Mouse (Mus musculus) left cerebral cortex, adult 8-10 months (tissue): ENCODE data around the gene Snx11. TPM values are rescaled to one million over a fixed set of nuclear protein-coding genes. Genes with fewer than 3 reads are reported as not detected.
"Not testable (repeated sequence)": the region's sequence is repeated elsewhere in the genome, so short reads cannot be mapped to it uniquely, and the experiment has no call there.

Experiments
- DNase-seq, 2 experiments: peaks; one replicate each; pipeline ENCODE4 v3.0.0; 2022; ENCODE audit warnings: low spot score in 2 of 2
- total RNA-seq, 4 experiments: library from RNA; stranded (reverse); gene quantifications; 2 replicates each; pipeline ENCODE4 v1.2.4; 2022

The Snx11 gene
- 10 to 100 TPM; 38.4 to 49.2 (median 44.4) TPM for total RNA-seq

DNA sequence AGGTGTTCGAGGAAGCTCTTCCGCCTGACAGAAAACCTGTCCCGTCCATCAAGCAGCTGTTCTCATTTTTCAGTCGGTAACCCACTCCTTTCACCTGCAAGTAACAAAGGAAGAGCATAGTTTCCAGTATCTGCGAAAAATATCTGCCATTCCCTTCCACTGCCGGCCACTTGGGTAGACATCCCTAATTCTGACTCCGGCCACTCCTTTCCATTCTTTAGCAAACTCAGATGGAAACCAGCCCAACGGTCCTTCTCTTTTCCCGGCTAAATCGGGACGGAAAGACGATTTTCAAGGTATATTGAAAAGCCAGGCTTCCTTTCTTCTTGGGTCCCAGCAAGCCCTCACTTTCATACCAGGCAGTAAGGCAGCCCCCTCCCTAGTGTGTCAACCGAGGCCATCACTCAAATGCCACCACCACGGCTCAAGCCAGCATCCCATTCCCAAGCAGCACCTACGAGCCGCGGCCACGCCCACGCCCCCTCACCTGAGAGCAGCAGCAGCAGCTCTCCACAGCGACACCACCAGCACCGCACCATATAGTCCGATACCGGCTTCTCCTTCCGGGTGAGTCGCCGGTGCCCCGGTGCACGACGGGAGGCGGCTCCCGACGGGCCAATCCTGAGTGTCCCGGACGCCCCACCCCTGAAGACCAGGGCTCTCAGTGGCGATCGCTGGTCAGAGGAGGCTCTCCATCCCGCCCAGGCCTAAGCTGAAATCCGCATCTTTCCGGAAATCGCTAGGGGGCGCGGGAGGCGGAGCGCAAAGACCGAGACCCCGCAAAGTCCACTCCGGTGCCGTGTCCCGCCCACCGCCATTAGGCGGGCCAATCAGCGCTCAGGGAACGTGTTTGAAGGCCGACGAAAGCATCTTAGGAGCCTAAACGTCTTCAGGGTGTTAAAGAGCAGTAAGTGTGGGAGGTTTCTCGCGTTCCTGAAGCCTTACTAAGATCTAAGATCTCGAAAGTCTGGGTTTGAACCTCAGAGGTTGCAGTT is at the start of gene Snx11:
Gene Snx11, minus strand, starts transcription at position 592 of the 995 bp plus-strand sequence.
- DNase-seq = peak; percentile 98 to 99

DNA sequence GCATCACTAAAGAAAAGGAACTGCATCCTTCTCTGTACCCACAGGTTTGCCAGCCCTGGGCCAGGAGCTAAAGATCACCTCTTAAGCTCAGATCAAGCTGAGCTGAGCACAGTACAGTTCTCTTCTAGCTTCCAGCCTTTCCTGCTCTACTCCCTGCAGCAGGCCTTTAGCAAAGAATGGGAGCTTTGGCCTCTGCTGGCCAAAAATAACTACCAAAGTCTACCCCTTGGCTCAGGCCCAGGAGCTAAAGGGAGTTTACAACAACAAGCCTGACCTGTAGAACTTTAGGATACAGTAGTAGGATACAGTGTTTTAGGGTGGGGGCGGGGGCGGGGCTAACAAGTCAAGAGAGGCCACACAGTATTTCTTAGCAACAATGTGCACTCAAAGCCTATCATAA is 49.1 kb upstream of the Snx11 start:
- no peak for DNase-seq

DNA sequence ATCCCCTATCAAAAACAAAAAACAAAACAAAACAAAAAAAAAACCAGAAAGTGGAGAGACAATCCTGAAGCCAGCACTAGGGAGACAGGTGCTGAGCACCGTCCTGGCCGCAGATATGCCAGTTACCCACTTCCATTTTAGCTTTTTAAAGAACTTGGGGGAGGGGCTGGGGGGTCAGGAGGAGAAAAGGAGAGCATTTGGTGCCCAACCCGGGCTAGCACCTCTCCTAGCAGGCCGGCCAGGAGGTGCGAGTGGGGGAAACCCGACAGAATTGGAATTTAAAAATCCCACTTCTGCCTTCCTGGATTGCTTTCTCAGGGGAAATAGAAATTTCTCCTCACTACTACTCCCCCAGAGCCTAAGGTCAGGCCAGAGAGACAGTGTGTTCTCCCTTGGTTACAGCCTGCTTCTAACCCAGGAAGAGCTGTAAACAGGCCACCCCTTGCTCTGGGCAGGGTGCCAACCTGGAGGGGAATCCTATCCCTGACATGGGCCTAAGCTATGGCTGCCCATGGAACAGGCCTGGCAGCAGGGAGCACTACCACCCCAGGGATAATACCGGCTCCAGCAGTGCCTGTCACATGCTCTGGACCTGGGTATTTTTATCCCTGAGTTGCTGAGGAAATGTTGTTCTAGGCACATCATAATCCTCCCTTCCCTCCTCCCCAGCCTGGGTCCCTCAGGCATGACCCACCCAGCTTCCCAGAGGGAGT is 47.6 kb upstream of the Snx11 start:
- peak in 1 of 2 experiments; percentile 58 for DNase-seq

DNA sequence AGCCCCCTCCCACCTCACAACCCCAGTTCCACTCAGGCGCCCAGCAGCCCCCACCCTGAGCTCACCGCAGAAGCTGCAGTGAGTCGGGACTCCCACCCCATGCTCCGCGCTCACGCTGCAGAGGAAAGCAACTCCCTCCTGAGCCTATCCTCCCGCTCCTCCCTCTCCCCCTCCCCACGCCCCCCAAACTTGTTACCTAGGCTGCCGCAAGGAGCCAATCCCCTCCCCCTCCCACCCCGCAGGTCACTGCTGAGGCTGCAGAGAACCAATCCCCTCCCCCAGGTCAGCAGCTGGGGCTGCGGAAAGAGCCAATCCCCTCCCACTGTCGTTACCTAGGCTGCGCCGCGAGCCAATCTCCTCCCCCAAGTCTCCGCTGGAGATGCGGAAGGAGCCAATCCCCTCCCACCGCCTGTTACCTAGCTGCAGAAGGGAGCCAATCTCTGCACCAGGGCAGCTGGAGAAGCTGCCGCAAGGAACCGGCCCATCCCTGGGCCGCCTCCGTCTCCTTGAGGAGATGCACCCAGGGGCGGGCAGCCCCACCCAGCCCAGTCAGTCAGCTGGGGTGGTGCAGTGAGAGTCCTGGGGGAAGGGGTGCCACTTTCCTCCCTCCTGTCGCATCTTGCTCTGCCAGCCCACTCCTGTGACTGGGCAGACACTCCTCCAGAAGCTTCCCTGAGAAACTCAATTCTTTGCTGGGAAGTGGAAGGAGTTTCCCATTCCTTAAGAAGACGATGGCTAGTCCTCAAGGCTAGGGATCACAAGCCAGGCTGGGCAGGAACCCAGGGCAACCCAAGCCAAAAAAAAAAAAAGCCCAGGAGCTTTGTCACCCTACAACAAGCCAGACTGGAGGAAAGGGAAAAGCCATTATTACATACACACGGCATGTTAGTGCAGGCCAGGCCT is 46.8 kb upstream of the Snx11 start:
- DNase-seq = peak; percentile 65 to 96

DNA sequence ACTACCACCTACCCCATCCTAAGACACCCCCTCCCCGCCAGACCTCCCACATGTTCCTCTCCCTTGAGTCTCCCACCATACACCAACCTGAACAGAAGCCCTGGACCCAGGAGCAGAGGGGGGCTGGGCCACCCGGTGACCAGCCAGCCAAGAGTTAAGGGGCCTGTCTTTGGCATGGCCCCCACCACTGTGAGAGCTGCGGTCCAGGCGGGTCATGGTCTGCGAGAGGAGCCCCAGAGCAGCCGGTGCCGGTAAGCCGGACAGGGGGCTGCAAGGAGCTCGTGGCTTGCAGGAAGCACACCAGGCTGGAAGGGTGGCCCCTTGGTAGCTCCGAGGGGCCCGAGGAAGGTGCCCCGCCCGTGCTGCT is 46.1 kb upstream of the Snx11 start:
- no peak for DNase-seq

DNA sequence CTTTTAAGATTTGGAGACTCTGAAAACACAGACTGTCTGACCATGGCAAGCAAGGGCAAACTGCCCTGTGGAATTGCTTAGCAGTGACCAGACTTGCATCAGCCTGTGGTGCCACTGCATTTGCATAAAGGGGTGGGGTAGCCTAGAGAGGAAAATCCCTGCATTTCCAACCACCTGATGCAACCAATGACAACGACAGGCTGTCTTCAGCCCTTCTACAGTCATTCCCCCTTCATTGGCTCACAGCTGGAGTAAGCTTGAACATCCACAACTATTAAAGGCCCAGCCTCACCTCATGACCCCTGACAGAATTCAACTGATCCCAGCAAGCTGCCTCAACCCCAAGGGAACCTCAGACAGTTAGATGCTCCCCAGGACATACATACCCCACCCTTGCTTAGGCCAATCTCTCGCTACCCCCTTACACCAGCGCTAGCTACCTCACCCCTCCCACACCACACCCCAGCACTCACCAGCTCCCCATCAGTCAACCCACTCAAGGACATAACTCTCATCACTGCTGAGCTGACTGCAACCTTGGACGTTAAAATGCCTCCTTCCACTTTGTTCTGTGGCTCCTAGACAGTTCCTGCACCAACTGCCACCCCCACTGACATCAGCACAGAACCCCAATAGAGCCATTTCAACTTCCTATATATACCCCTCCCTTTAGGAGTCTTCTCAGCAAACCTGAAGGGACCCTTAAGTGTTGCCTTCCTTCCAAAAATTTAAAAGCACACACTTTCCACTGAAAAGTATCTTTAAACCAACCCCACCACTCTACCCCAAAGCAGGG is 45.5 kb upstream of the Snx11 start:
- DNase-seq = no peak

DNA sequence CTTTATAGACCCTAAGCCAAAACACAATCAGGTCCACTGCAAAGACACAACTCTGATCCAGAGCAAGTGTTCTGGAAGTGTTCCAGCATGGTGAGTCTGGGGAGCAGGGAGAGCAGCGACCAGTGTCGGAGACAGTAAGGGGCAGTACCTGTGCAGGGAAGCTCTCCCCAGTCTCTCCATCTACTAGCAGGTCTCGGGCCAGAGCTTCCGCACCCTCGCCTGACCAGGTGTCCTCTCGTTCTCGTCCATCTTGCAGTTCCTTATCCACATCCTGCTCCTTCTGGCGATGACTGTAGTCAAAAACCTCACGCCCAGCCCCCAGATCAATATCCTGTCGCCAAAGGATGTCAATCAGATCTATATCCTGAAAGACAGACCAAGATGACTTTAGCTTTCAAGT is 44.6 kb upstream of the Snx11 start:
- no peak for DNase-seq

DNA sequence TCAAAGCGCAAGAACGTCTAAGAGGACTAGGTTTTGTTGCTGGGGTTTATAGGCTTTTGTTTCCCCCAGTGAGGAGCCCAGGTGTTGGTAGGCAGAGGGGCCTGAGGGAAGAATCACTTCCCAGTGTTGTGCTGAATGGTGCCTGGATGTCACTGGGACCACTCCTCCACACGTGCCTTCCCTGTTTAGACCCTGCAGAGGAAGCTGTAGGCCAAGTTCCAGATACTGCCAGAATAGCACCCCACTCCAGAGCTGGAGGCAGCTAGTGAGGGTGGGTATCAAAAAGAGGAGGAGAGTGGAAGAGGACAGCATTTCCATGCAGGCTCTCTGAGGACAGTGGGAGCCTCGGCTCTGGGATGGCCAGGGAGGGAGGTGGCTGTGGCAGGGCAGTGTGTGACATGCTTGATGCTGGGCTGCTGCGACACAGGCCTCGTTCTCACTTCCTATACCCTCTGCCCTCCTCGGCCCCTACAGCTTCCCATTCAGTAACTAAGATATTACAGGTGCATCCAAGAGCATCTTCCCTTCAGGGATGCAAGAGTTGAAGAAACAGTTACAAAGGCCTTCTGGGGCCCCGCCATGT is 40.9 kb upstream of the Snx11 start:
- no peak for DNase-seq

DNA sequence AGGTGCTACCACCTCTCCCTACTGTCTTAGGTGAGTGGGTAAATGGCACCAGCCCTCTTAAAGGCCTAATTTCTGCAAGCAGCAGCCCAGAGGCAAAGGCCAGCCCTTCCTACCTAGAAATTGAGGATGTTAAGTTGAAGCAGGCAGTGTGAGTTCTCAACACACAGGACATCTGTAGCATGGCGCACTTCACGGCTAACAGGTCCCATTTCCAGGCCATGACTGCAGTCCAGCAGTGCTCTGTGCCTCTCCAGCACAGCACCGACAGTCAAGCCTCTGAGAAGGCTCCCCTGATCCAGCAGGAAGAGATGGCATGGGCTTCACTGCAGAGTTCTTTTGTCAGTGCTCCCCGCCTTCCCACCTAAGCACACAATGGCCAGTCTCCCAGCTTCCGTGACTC is 39.6 kb upstream of the Snx11 start:
- DNase-seq = no peak

DNA sequence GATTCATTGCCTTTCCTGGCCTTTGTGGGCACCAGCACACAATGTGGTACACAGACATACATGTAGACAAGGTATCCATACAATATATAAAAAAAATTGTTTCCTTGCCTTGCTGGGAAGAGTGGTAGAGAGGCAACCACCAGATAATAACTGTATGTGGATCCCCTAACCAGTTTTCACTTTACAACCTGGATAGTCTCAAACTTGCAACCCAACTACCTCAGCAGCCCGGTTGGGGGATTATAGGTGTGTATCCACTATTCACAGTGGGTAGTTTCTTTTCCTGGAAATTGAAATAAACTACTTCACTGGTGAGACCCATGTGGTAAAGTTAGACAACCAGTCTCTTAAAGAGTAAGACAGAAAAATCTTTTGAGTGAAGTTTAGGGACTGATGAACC is 39.1 kb upstream of the Snx11 start:
- DNase-seq = no peak

DNA sequence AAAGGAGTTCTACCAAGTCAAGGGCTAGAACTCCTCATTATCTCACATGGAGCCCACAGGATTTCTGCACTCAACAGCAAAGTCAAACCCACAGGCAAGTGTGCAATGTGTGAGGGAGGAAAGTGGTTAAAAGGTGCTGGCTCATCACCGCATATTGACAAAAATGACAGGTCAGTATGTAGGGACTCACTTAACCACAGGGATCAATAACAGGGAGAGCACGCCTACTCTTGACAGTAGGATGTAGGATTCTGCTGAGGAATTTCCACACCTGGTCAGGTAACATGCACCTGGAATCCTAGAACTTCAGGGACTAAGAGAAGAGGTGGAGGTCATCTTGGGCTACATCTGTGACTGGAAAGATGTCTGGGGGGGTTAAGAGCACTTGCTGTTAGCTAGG is 38.5 kb upstream of the Snx11 start:
- DNase-seq = no peak

DNA sequence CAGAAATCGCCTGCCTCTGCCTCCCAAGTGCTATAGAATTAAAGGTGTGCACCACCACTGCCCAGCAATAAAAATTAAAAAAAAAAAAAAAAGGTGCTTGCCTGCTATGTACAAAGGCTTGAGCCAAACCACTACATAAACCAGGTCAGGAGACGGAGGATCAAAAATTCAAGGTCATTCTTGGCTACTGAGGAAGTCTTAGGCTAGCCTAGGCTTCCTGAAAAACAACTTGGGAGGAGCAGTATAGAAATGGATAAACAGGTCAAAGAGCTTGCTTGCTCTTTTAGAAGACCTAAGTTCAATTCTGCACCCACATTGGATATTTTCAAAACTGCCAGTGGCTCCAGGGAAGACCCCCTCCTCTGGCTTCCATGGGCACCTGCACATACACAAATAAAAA is 37.1 kb upstream of the Snx11 start:
- no peak for DNase-seq

DNA sequence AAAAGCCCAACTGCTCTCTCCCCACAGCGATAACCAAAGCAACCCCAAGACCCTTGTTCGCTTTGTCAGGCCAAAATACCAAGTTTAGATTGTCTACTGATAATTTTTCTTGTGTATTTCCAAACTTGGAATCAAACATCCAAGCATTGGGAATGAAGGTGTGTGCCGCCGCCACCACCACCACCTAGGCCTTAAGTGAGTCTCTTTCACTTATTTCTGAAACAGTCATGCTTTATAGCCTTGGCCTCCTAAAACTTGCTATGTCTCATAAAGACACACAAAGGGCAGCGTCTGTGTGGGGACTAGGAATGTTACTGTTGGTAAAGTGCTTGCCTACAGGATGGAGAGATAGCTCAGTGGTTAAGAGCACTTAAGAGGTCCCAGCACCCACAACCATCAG is 36.6 kb upstream of the Snx11 start:
- DNase-seq = no peak

DNA sequence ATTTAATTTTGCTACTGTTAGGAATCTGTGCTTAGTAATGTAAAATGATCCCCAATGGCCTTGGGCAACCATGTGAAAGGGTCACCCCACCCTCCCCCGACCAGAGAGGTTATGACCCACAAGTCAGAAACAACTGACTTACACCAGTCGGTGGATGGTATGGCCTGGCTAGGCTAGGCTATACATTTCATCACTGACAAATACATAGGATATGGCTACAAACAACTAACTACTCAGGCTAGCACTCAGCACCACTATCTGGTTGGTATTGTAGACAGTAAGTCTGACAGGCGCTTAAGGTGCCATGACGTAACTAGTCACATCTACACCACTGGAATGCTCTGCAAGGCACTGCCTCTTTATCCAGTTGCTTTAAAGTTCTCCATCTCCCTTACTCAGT is 36.1 kb upstream of the Snx11 start:
- DNase-seq = no peak

DNA sequence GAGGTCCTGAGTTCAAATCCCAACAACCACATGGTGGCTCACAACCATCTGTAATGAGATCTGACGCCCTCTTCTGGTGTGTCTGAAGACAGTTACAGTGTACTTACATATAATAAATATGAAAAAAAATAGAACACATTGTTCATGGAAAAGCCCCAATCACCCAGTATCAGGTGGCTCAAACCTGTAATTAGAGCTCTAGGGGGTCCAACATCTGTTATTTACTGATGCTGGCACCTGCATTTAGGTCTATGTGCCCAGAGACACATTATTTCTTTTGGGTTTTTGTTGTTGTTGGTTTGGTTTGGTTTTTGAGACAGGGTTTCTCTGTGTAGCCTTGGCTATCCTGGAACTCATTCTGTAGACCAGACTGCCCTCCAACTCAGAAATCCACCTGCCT is 33.8 kb upstream of the Snx11 start:
- not testable (repeated sequence) for DNase-seq

DNA sequence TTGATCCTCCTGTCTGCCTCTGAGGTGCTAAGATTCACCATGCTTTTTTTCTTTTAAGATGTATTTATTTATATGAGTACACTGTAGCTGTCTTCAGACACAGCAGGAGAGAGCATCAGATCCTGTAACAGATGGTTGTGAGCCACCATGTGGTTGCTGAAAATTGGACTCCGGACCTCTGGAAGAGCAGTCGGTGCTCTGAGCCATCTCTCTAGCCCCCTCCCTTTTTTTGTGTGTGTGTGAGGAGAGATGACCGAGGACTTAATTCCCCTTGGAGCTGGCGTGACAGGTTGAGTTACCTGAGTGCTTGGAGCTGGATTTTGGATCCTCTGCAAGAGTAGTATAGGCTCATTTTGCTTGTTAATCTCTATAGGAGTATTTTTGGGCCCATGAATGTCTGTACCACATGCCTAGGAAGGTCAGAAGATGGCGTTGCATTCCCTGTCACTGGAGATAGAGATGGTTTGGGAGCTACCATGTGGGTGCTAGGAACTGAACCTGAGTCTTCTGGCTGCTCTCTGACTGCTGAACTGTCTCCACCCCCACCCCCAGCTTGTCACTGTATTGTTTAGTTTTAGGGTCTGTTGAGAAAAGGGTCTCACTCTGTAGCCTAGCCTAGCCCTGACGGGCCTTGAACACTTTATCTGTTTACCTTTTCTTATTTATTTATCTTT is 32.3 kb upstream of the Snx11 start:
- no peak for DNase-seq

DNA sequence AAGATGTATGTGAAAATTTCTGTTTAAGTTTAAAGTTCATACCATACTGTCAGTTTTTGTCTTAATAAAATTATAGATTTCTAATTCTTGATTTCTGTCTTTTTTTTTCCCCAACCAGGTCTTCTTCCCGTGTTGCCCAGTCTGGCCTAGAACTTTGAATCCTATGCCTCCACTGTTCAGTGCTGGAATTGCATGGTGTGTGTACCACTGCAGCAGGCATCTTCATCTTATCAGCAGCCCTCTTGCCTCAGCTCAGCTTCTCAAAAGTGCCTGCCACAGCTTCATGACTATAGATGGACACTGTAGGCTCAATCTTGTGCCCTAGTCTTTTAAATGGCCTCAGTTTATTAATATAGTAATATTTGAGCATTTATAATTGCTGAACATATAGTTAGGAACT is 30.7 kb upstream of the Snx11 start:
- DNase-seq = no peak

DNA sequence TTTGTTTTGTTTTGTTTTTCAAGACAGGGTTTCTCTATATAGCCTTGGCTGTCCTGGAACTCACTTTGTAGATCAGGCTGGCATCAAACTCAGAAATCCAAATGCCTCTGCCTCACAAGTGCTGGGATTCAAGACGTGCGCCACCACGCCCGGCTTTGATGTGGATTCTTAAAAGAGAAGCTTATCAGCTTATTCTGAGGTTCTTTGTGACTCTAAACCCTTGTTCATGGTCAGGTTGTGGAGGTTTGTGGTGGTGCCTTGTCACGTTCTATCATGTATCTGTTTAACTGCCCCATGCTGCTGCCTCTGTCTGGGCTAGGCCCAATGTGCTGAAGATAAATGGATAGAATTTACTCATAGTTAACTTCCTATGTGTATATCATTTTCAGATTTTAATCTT is 28.2 kb upstream of the Snx11 start:
- DNase-seq = no peak

DNA sequence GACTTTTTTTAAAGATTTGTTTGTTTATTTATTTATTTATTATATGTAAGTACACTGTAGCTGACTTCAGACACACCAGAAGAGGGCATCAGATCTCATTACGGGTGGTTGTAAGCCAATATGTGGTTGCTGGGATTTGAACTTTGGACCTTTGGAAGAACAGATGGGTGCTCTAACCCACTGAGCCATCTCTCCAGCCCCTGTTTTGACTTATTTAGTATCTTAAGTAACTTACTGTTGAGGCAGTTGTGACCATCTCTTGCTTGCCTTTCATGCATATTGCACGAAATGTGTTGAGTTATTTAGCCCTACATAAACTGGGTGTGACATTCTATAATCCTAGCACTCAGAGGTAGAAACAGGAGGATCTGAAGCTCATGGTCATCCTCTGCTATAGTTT is 22.2 kb upstream of the Snx11 start:
- DNase-seq = no peak

DNA sequence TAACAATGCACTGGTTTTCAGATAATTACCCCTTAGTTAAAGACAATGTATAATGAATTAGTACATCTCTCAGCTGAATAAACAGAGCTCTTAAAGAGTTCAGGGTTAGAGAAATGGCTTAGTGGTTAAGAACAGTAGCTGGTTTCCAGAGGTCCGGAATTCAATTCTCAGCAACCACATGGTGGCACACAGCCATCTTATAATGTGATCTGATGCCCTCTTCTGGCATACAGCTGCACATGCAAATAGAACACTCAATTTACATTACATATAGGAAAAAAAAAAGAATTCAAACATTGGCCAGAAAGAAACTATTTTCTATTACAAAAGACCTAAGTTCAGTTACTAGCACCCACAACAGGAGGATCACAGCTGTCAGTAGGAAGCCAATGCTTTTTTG is 19.2 kb upstream of the Snx11 start:
- no peak for DNase-seq
